Mouse (Mus musculus) neural tube, embryonic 13.5 days (tissue): ENCODE measurements around the gene Flrt1. TPM values are rescaled to one million over a fixed set of nuclear protein-coding genes. Genes with fewer than 3 reads are reported as not detected.
A peak's percentile ranks its signal among the peaks of the same experiment; 100 is the strongest.

Experiments
- ATAC-seq: fragments of 200-750 bp; cut with Nextera tagmentation; 2 replicates; pipeline ENCODE4 v1.8.0; 2017; ENCODE audit warnings: low read depth, mild to moderate bottlenecking, moderate TSS enrichment, moderate library complexity
- H3K27ac ChIP-seq: fragments of 300-500 bp; sonication (generic); replicated peaks from 2 replicates; pipeline ENCODE4 v1.5.1; 2015; ENCODE audit warnings: moderate library complexity, mild to moderate bottlenecking, inconsistent platforms
- H3K27me3 ChIP-seq: fragments of 300-500 bp; sonication (generic); 2 replicates; pipeline ENCODE4 v1.6.1; 2015; ENCODE audit warnings: mild to moderate bottlenecking, inconsistent platforms
- H3K36me3 ChIP-seq: fragments of 300-500 bp; sonication (generic); 2 replicates; pipeline ENCODE4 v1.6.1; 2015; ENCODE audit warnings: mild to moderate bottlenecking, inconsistent platforms
- H3K4me1 ChIP-seq: fragments of 300-500 bp; sonication (generic); replicated peaks from 2 replicates; pipeline ENCODE4 v1.6.1; 2015; ENCODE audit warnings: inconsistent platforms
- H3K4me2 ChIP-seq: fragments of 300-500 bp; sonication (generic); 2 replicates; pipeline ENCODE4 v1.6.1; 2015; ENCODE audit warnings: inconsistent platforms, mild to moderate bottlenecking, moderate library complexity
- H3K4me3 ChIP-seq: fragments of 300-500 bp; sonication (generic); 2 replicates; pipeline ENCODE4 v1.5.1; 2015; ENCODE audit warnings: mild to moderate bottlenecking, inconsistent platforms
- H3K9ac ChIP-seq: fragments of 300-500 bp; sonication (generic); 2 replicates; pipeline ENCODE4 v1.6.1; 2015; ENCODE audit warnings: moderate library complexity, mild to moderate bottlenecking, inconsistent platforms
- H3K9me3 ChIP-seq: fragments of 300-500 bp; sonication (generic); 2 replicates; pipeline ENCODE4 v1.6.1; 2016; ENCODE audit warnings: inconsistent platforms
- WGBS: fragments of 180-500 bp; shearing (Covaris S2); methylation state at CpG from one replicate; pipeline ENCODE4 v1.1.7; 2015; 5-methylcytosine and 5-hydroxymethylcytosine counted together
- polyA plus RNA-seq: library from polyadenylated mRNA; unstranded; fragments of >200 nt; fragmentation: Nextera tagmentation; extraction: Ambion mirVana; gene quantifications from 2 replicates; pipeline ENCODE4 v1.2.1, GENCODE M21; 2015

Flrt1 gene
- polyA plus RNA-seq, 1 experiment from 2014 or later, result 9.6 TPM

DNA sequence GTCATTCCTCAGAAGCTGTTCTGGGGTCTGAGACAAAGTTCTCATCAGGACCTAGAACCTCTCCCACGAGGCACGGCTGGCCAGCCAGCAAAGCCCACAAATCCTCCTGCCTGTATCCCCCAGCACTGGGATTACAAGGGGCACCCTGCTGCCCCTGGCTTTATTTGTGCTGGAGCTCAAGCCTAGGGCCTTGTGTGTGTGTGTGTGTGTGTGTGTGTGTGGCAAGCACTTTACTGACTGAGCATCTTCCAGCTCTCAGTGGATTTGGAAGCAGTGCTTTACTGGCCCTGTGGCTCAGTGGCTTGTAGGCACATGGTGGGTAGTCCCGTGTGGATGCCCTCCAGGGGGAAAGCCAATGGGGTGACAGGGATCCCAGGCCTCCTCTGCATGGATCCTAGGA lies 7.1 kb upstream of the Flrt1 start:
- Histone ChIP-seq H3K4me1 (peaks cover 95% of the 10 kb centered on the region), H3K27ac (no peak overlapping the region), H3K9me3 (no peaks in the 10 kb centered on the region), H3K4me3 (no peak overlapping the region), H3K36me3 (no peaks in the 10 kb centered on the region), H3K27me3 (peaks cover 33% of the 10 kb centered on the region), H3K4me2 (no peak overlapping the region), H3K9ac (0 out of 2 replicates have a peak overlapping the region, but pooled peaks have one; percentile 35)
- 30% methylated on average over 3 of the region's 3 CpGs for WGBS
- no peak for ATAC-seq

DNA sequence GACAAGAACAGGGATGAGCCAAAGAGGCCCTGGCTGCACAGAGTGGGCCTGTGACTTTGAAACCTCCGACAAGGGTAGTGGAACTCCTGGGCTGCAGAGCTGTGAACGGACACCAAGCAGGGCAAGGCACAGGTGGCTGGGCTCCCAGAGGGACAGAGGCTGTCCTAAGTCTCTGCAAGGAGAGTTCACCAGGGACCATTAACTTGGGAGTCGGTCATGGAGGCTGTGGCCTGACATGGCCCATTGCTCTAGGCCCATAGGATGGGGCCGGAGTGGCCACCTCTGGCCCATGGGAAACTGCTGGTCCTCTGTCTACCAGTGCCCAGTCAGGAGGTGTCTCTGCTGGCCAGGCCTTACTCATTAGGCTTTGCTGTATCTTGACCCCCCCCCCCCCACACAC lies 6.2 kb upstream of the Flrt1 start:
- no peaks in the 10 kb centered on the region for H3K9me3 ChIP-seq
- H3K4me2 ChIP-seq, result no peak overlapping the region
- 76% methylated on average over 4 of the region's 4 CpGs for WGBS
- H3K27ac ChIP-seq, result no peak overlapping the region
- peaks cover 43% of the 10 kb centered on the region for H3K27me3 ChIP-seq
- H3K36me3 ChIP-seq, result no peaks in the 10 kb centered on the region
- peaks cover 89% of the 10 kb centered on the region for H3K4me1 ChIP-seq
- H3K4me3 ChIP-seq, result no peak overlapping the region
- ATAC-seq, result no peak
- H3K9ac ChIP-seq, result 0 out of 2 replicates have a peak overlapping the region, but pooled peaks have one; percentile 12

DNA sequence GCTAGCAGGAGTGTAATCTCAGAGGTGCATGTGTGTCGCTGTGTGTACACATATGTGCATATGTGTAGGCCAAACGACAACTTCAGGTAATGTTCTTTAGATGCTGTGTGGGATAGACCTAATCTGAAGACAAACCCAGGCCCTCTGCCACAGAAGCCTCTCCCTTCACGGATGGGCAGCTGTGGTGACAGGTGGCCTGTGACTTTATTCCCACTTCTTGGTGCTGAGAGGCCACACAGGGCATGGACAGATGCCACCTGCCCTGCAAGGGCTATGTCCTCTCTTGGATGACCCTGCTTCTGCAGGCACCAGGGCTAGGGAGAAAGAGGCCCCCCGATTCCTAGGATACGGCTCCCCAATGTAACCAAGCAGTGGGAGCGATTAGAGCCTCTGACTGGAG lies 5.8 kb upstream of the Flrt1 start:
- Histone ChIP-seq H3K36me3 (no peaks in the 10 kb centered on the region), H3K9me3 (no peaks in the 10 kb centered on the region), H3K27ac (no peak overlapping the region; the same call in 1 of the 2 replicates), H3K4me2 (no peak overlapping the region), H3K9ac (0 out of 2 replicates have a peak overlapping the region, but pooled peaks have one; percentile 12), H3K27me3 (peaks cover 47% of the 10 kb centered on the region), H3K4me1 (peaks cover 85% of the 10 kb centered on the region), H3K4me3 (no peak overlapping the region)
- no peak for ATAC-seq
- 88% methylated on average over 6 of the region's 6 CpGs for WGBS

DNA sequence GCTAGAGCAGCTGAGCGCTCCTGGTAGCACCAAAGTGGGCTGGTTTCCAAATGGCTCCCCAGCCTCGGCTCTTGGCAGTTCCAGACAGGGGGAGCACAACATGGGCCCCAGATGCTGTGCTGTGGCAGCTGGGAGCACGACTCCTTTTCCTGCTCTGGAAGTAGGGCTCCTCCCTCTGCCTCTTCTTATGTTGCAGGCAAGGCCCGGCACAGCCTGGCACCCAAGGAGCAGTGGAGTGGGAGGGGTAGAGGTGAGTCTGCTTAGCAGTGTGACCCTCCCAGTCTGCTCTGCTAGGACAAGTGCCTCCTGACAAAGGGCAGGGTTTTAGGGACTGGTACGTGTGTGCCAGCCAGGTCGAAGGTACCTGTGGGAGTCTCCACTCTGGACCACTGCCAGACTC lies 5.3 kb upstream of the Flrt1 start:
- Histone ChIP-seq H3K9ac (no peak overlapping the region), H3K4me2 (no peak overlapping the region), H3K36me3 (no peaks in the 10 kb centered on the region), H3K9me3 (no peaks in the 10 kb centered on the region), H3K27me3 (peaks cover 51% of the 10 kb centered on the region), H3K4me3 (no peak overlapping the region), H3K27ac (no peak overlapping the region; the same call in 1 of the 2 replicates), H3K4me1 (peaks cover 81% of the 10 kb centered on the region)
- 48% methylated on average over 6 of the region's 6 CpGs for WGBS
- ATAC-seq, result no peak

DNA sequence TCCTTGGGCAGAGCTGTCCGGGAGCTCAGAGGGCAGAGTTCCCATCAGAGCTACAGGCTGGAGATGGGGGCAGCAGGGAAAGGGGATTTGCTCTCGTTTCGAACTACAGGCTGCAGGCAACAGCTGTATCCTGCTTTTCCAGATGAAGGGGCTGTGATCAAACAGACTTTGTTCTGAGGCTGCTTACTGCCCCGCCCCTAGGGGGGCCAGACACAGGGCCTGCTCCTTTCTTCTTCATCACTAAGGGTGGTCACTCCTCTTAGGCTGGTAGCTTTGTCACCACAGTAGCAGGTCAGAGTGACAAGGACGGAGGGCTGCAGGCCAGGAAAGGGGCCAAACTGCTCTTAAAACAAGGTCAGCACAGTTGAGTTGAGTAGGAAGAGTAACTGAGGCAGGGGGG lies 4.6 kb upstream of the Flrt1 start:
- Histone ChIP-seq H3K4me2 (no peak overlapping the region), H3K27ac (no peak overlapping the region), H3K27me3 (peaks cover 55% of the 10 kb centered on the region), H3K9me3 (no peaks in the 10 kb centered on the region), H3K4me3 (no peak overlapping the region), H3K9ac (no peak overlapping the region), H3K4me1 (peaks cover 81% of the 10 kb centered on the region), H3K36me3 (no peaks in the 10 kb centered on the region)
- no peak for ATAC-seq
- WGBS, result 17% methylated on average over 5 of the region's 5 CpGs

DNA sequence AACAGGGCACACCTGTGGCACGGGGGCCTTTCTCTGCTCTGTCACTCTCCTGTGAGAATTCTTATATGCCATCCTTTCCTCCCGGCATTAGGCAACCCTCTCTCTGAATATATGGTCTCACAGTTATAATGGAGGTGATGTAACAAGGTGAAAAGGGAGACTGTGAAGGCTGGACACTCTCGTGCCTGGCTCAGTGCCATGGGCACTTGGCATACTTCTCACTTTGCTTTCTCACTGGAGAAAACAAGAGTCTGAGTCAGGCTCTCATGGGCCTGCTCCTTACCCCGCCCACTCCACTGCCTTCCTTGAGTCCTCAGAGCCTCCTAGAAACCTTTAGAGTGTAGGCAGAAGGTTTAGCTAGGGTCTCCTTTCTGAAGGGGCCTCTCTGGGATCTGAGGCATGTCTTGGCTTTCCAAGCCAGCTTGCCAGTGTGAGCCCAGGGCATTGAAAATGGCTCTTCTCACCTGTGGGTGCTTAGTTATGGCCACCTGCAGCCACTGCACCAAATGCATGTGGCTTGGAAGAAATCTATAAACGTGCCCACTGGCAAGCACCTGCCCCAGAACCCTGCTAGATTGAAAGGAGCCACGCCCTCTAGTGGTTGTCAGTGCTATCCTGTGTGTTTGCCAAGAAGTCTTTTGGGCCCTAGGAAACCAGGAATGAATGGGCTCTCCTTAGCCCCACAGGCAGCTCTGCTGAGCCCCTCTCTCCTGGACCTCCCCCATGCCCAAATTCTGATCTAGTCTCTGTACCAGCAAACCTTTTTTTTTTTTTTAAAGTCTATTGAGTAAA lies 2.8 kb upstream of the Flrt1 start:
- Histone ChIP-seq H3K9me3 (no peaks in the 10 kb centered on the region), H3K4me1 (peaks cover 81% of the 10 kb centered on the region), H3K4me3 (no peak overlapping the region), H3K4me2 (no peak overlapping the region), H3K9ac (no peak overlapping the region), H3K36me3 (no peaks in the 10 kb centered on the region), H3K27me3 (peaks cover 55% of the 10 kb centered on the region), H3K27ac (0 out of 2 replicates have a peak overlapping the region, but pooled peaks have one; percentile 13)
- ATAC-seq, result no peak
- 56% methylated on average over 6 of the region's 6 CpGs for WGBS

DNA sequence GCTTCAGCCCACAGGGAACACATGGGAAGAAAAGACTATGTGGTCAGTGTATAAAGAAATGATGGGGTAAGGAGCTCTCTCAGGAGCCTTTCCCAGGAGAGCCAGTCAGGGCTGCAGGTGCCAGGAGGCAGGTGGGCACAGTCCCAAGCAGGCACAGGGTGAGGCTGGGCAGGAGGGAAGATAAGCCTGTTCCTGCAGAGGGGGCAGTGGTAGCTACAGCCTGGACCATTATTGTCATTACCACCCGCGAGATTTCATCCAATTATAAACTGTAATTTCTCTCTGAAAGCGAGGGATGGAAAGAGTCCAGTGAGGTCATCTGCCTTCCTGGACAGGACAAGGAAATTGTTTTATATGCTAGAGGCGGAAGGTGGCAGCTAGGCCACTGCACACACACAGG lies 1.6 kb upstream of the Flrt1 start:
- no peak overlapping the region for H3K4me2 ChIP-seq
- no peak for ATAC-seq
- H3K9me3 ChIP-seq, result no peaks in the 10 kb centered on the region
- no peak overlapping the region for H3K9ac ChIP-seq
- H3K4me1 ChIP-seq, result peaks cover 81% of the 10 kb centered on the region
- H3K27ac ChIP-seq, result no peak overlapping the region
- no peak overlapping the region for H3K4me3 ChIP-seq
- 77% methylated on average over 4 of the region's 4 CpGs for WGBS
- no peaks in the 10 kb centered on the region for H3K36me3 ChIP-seq
- peaks cover 60% of the 10 kb centered on the region for H3K27me3 ChIP-seq

DNA sequence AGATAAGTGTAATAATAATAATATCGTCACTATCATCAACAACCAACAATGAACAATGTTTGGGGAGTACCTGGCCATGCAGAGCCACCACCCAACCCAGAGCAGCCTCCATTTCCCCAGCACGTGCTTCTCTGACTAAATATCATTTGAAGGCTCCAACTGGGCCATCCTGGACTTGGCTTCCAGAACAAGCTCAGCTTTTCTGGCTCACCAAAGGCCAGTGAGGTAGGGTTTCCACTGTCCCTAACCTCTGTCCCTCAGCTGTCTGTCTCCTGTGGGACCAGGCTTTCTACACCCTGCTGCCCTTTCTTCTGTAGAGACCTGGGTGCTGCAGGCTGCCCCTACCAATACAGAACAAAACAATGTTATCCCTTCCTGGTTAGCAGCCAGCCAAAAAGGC lies 1.0 kb upstream of the Flrt1 start:
- no peak overlapping the region for H3K9ac ChIP-seq
- H3K4me1 ChIP-seq, result peaks cover 81% of the 10 kb centered on the region
- H3K27me3 ChIP-seq, result peaks cover 60% of the 10 kb centered on the region
- H3K36me3 ChIP-seq, result no peaks in the 10 kb centered on the region
- H3K9me3 ChIP-seq, result no peaks in the 10 kb centered on the region
- no peak for ATAC-seq
- WGBS, result 88% methylated on average over 2 of the region's 2 CpGs
- no peak overlapping the region for H3K4me2 ChIP-seq
- H3K27ac ChIP-seq, result no peak overlapping the region
- no peak overlapping the region for H3K4me3 ChIP-seq

DNA sequence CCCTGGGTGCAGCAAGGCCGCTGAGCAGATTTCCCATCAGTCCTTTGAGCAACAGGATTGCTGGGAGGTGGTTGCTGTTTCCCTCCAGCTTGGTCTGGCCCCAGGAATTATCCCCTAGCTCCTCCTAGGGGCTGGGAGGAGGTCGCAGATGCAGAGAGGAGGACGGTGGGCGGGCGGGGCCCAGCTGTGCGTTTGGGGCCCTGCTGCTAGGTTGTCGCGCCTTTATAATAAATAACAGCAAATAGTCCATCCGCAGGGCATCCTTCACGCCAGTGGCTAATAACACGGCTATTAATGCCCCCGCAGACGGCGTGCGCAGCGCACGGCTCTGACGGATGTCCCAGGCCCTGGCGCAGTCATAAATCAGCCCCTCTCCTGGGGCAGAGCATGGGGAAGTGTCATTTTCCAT lies 1.5 kb downstream of the Flrt1 start:
- WGBS, result 6% methylated on average over 19 of the region's 19 CpGs
- ATAC-seq, result peak; percentile 78
- H3K9ac ChIP-seq, result peak overlapping the region; percentile 46
- H3K27me3 ChIP-seq, result peaks cover 62% of the 10 kb centered on the region
- no peaks in the 10 kb centered on the region for H3K9me3 ChIP-seq
- H3K4me2 ChIP-seq, result peak overlapping the region; percentile 32
- no peaks in the 10 kb centered on the region for H3K36me3 ChIP-seq
- no peak overlapping the region for H3K4me3 ChIP-seq
- H3K27ac ChIP-seq, result peak overlapping the region; percentile 70
- H3K4me1 ChIP-seq, result peaks cover 71% of the 10 kb centered on the region

DNA sequence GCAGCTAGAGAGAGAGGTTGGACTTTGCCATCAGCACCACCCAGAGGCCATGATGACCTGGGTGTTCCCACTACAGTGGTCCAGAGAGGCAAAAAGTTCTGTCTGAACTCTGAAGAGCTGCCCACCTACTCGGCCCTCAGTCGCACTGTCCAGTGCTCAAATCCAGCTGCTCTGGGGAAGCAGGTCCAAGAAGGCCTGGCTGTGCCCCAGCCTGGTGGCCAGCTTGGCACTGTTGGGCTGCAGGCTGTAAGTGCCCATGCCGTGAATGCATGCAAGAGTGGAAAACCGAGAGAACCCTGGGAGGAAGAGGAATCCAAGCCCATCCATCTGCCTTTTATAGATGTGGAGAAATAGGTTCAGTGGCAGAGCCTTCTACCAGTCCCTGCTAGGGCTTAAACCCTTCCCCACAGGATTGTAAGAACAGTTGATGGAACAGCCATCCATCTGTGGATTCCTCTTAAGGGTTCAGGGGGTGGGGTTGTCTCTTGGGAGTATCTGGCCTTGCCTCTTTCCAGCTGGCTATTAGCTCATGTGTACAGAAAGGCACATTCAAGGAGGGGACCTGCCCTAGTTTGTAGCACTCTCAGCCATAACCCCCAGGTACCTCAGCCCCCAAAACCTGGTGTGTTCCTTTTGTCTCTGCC lies 2.1 kb downstream of the Flrt1 start:
- no peak overlapping the region for H3K4me3 ChIP-seq
- H3K27me3 ChIP-seq, result peaks cover 65% of the 10 kb centered on the region
- no peaks in the 10 kb centered on the region for H3K9me3 ChIP-seq
- ATAC-seq, result peak; percentile 29
- peaks cover 66% of the 10 kb centered on the region for H3K4me1 ChIP-seq
- peak overlapping the region; percentile 32 for H3K4me2 ChIP-seq
- WGBS, result 55% methylated on average over 4 of the region's 4 CpGs
- peak overlapping the region; percentile 70 for H3K27ac ChIP-seq
- H3K9ac ChIP-seq, result peak overlapping the region; percentile 46
- H3K36me3 ChIP-seq, result no peaks in the 10 kb centered on the region

DNA sequence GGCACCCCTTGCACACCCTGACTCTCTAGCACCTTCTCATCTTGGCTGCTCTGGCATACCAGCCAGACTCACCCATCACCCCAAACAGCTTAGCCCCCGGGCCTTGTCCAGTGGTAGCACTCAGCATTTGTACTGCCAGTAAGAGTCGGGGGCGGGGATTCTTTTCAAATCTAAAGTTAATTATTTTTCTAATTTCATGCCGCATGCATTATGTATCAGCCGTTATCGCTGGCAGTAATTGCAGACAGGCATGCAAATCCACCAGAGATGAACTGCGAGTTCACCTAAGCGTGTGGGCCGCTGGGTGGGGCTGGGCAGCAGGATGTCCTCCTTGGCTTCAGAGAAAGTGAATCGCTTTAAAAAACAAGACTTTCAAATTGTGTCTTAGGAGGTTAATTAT lies 3.5 kb downstream of the Flrt1 start:
- H3K9ac ChIP-seq, result peak overlapping the region; percentile 49; the same call in 1 of the 2 replicates
- H3K4me1 ChIP-seq, result peaks cover 58% of the 10 kb centered on the region
- no peaks in the 10 kb centered on the region for H3K9me3 ChIP-seq
- ATAC-seq, result no peak
- no peak overlapping the region for H3K4me2 ChIP-seq
- peaks cover 66% of the 10 kb centered on the region for H3K27me3 ChIP-seq
- 0 out of 2 replicates have a peak overlapping the region, but pooled peaks have one; percentile 70 for H3K27ac ChIP-seq
- H3K4me3 ChIP-seq, result no peak overlapping the region
- no peaks in the 10 kb centered on the region for H3K36me3 ChIP-seq
- 41% methylated on average over 10 of the region's 10 CpGs for WGBS

DNA sequence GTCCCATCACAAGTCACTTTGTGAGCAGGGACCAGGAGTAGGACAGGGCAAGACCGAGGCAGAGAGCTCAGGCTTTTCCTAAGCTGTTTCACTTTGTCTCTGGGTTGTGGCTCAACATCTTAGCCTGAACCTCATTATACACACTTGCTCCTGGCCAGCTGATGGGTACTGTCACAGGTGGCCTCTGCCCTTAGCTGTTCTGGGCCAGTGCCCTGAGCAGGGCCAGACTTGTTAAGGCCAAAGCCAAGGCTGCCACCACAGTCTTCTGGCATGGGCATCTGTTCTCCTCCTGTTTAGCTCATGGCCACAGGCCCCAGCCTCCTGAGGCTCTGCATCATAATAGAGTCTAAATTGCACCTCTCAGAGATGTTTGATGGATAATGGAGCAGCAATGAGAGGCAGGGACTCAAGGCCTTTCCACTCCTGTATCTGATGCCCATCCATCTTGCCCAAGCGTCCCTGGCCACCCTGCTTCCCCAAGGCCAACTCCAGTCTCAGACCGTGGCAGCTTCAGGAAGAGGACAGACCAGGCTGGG lies 5.8 kb downstream of the Flrt1 start:
- H3K36me3 ChIP-seq, result no peaks in the 10 kb centered on the region
- H3K27ac ChIP-seq, result no peak overlapping the region
- no peak overlapping the region for H3K4me2 ChIP-seq
- H3K9me3 ChIP-seq, result no peaks in the 10 kb centered on the region
- H3K4me1 ChIP-seq, result peaks cover 50% of the 10 kb centered on the region
- H3K4me3 ChIP-seq, result no peak overlapping the region
- 49% methylated on average over 3 of the region's 3 CpGs for WGBS
- ATAC-seq, result no peak
- peak overlapping the region; percentile 22; the same call in 1 of the 2 replicates for H3K9ac ChIP-seq
- H3K27me3 ChIP-seq, result peaks cover 74% of the 10 kb centered on the region
